Mouse (Mus musculus) cortical plate, adult 2 months (tissue): ENCODE data around the gene Zfp786.

Experiments used
- CTCF ChIP-seq: fragments of 200-500 bp; IDR thresholded peaks from 2 replicates; pipeline ENCODE4 v1.5.1; 2011; ENCODE audit warnings: mild to moderate bottlenecking, control low read depth, low read length; ENCODE audit not compliant: insufficient read depth; ENCODE audit errors: extremely low read depth
- POLR2A ChIP-seq: fragments of 200-500 bp; IDR thresholded peaks from 2 replicates; pipeline ENCODE4 v1.6.1; 2011; ENCODE audit warnings: mild to moderate bottlenecking, low read length, control low read depth; ENCODE audit not compliant: insufficient read depth; ENCODE audit errors: extremely low read depth

DNA sequence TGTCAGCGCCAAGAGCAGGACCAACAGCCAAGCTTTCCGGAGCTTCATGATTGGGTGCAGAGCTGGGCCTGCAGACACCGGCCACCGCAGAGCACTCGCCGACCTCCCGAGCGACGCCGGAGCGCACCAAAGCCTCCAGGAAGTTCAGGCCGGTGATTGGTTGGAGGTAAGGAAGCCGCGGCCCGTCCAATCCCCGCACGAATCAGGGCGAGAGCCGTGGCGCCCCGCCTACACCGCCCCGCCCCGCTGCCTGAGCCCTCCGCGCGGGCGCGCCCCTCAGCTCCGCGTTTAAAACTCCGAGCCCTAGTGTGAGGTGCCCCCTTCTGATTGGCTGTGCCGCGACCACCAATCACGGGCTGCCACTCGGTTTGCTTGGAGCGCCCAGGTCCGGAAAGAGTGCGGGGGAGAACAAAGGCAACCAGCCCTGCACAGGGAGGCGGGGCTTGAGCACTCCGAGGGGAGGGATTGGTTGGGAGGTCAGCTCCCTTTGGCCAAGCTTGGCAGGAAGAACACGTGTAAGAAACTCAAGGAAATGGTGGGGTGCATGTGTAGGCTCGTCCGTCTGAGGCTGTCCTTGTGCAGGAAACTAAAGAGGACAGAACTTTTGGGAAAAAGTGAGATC, 17.3 kb downstream of the Zfp786 start, which contains the start of gene Pdia4:
- no peak for TF ChIP-seq CTCF
- peak; percentile 79; the same call in 1 of the 2 replicates for TF ChIP-seq POLR2A
